Mouse (Mus musculus) megakaryocyte-erythroid progenitor cell, adult 5-6 weeks (primary cell): ENCODE measurements at regions not wholly inside any gene's neighbourhood (a gene's known extent, or its start where the extent isn't known, plus 50 kb on each side); places are given as distances from the start of the nearest gene placed in this dataset.

Source experiments
- ATAC-seq: replicated peaks from 2 replicates; pipeline ENCODE4 v1.8.0; 2016; ENCODE audit warnings: mild to moderate bottlenecking, inconsistent platforms; ENCODE audit not compliant: severe bottlenecking, poor library complexity, low FRiP score, low TSS enrichment

DNA sequence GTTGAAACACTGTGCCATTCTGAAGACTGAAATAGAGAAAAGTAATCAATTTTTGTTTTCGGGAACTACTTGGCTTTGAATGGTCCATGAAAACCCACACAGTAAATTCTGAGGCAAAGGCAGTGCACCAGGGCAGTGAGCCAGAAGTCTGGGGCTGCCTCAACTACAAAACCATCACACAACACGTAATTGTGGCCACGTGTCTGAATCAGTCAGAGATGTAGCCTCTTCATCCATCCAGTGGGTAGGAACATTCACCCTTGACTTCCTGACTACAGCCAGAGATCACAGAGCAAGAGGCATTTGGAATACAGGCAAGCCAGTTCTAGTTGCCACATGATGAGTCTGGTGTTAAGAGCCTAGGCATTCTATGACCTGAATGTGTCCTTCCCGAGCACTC is 432.3 kb downstream of the Gsdmc2 start:
- no peak for ATAC-seq

DNA sequence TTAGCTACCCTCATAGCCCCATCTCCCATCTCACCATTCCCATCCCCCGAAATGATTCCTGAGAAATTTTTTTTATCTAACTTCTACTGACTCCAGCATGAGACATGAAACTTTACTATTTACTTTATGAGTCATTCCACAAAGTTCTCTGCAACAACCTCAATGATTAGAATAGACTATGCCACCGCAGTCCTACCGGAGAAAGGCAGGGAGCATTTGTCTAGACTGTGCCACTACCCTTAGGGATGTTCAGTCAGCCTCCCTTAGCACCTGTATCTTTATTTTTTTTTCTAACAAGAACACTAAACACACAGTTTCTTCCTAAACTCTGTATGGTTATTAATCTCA is 433.2 kb downstream of the Gsdmc2 start:
- no peak for ATAC-seq

DNA sequence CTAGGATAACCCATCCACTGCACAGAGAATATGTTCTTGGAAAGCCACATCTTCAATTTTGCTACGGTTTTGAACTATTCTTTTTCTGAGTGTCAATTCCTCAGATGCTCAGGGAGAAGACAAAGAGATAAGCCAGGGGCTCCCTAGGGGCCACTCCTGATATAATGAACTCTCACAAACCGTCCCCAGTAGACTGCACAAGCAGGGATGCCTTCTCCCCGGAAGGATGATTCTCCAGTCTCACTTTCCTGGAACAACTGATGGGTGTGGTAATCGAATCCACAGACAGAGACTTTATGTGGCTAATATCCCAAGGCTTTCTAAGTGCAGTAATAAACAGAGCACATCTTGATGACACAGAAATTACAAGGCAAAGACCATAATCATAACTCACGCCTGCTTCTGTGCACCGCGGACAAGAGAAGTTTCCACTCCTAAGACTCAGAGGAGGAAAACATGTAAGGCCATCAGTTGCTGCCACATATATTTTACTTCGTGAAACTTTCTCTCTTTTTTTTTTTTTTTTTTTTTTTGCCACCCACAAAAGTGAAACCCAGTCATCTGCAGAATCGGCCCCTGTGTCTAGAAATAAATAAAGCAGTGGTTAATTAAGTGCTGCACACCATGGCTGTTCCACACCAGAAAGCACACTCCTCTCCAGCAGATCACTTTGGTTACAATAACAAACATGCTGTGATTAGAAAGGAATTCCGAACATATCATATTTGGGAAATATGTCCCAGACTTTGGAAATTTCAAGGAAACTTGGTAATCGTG is 433.8 kb downstream of the Gsdmc2 start:
- ATAC-seq: no peak

DNA sequence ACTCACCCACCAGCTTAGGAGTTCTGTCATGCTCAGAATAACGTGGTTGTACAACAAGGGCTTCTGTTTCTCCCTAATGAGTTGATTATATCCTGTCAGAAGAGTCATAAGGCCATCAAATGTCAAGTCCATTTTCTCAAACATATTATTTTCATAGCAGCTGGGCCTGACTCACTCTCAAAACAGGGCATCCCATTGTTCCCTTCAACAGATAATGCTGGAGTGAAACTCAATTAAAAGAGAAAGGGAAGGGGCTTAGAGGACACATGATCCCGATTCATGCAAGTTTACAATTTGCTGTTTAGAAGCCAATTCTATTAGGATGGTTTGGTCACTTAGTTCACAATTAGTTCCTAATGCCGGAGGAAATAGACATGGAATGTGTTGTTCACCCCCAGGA is 444.5 kb downstream of the Gsdmc2 start:
- ATAC-seq: no peak

DNA sequence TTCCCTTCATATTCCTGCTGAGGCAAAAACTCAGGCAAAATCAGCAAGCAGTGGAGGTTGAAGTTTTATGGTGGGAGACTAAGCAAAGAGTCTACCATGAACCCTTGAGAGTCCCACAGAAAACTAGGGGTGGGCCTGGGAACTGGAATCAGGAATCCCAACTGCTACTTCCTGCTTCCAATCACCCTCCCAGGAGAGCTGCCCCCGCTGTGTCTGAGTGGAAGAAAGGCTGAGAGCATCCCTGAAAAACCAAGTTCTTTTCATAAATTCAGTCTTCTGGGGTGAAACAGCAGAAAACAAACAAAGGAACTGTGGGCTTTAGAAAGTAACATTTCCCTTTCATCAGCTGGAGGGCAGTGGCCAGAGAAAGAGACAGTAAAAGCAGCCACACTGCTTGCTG is 445.0 kb downstream of the Gsdmc2 start:
- ATAC-seq: no peak

DNA sequence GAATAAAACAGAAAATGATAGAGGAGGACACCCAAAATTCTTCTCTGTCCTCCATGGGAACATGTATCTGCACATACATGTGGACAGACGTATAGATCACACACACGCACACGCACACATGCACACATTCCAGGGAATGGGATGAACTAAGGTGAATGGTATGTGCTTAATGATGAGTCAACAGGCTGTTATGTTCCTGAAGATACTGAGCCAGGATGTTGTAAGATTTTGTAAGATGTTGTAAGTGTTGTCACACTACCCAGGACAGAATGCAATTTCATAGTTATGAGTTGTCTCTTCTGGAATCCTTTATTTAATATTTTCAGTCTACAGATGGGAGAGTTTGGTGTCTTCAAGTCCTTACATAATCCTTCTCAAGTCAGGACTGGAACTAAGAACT is 447.5 kb downstream of the Gsdmc2 start:
- no peak for ATAC-seq

DNA sequence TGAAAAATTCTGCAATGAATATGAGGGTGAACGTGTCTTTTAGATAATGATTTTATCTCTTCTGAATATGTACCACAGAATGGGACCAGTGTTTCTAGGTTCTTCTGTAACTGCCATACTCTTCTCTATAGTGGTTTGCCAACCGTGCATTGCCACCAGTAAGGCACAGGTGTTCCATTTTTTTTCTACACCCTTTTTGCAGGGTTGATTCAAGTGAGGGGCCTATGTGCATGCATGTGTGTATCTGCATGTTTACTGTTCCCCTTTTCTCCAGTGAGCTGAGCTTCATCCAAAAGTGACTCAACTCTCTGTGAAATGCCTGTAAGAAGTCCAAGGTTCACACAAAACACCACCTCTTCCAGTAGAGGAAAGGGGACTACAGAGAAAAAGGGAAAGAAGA is 467.7 kb downstream of the Gsdmc2 start:
- ATAC-seq: no peak

DNA sequence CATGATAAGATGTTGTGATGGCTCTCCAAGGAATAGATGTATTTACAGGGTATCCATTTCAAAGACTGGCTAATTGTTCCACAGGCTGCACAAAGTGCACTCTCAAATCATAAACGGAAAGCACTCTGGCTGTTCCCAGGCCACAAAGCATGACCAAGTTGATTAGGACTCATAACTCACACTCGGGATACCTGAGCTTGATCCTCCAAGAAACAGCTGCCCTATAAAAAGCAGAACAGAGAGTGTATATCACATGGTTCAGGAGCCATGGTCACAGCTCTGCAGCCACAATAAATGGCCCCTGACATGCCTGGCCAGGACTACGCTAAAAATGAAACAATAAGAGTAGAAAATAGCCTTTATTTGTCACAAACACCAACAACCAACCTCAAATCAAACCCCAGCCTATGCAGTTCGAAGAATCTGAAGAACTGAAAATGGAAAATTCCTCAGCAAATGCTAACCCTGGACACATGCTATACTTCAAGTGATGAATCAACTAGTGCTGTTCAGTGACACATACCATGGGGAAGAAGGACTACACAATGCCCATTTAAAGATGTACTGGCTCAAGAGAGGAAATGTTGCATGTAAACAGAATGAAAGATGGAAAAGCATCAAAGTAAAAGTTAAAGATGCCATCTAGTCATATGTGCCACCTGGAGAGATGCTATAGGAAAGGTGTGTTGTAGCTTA is 473.5 kb downstream of the Gsdmc2 start:
- no peak for ATAC-seq

DNA sequence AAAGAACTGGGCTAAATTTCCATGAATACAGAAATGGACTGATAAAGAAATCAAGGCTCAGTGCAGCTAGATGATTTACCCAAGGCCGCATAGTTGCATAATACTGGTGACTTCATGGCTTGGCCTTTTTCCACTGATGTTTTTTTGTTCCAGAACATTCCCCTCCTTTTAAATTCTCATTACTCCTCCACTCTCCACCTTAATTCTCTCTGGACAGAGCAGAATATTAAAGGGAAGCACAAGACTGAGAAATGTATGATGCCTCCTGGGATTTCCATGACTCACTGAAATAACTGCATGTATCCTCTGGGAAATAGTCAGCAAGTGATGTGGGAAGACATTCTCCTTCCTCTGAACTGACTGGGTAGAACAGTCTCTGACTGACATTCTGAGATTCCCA is 480.5 kb downstream of the Gsdmc2 start:
- ATAC-seq: no peak

DNA sequence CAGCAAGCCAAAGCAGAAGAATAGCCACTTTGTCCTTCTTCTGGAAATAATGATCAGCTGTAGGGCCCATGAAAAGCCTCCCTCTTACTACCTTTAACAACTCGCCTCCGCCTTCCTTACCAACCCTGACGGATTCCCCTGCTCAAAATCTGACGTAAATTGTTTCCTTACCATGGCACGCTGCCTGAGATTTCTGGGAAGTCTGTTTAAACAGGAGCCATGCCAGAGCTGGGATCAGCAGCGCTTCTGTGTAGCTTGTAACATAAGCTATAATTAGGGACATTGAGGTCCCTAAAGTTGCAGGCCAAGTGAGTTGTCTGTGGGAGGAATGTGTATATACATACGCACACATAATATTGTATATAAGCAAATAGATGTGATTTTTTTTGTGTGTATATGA is 484.6 kb downstream of the Gsdmc2 start:
- ATAC-seq: no peak

DNA sequence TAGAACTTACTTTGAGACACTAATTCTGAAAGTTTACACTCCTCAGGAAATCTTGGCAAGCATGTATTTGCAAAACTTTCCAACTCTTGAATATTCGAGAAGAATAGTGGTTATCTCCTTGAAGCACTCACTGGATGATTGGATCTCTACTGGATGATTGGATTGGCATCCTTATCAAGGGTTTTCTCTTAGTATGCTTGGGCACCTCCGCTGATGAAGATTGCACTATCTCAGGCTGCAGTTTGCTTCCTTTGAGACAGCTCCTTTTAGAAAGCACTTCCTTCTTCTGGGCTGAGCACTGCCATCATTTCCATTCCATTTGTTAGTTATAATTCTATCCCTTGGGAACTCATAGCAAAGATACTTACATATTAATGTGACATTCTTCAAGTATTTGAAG is 503.2 kb downstream of the Gsdmc2 start:
- ATAC-seq: no peak

DNA sequence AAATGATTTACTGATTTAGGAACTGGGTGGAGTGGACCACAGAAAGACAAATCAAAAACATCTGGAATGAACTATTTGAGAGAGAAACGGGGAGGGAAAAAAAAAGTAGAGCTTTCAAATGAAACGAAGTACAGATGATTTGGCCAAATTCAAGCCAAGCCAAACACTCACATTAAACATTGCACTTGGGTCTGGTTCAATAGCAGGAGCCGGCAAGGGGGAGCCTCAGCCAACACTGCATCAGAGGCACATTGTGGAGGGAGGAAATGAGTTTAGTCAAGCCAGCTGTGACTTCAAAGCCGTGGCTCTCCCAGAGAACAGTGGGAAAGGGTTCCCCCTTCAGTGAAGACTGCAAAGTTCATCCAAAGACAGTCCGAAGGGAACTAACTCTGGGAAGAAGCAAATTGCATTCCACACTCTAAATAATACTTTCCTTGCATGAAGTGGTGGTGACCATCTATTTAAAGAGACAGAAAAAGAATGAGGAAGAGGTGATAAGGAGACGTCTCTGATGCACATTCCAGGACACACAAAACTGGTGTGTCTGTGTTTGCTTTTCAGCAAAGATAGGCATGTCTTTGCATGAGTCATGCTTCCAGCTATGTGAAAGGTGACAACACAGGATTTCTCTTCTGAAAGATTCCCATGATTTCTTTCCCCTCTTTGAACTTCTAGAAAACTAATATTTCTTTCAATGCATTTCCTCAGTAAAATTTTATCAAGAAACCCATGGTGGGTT is 504.5 kb downstream of the Gsdmc2 start:
- ATAC-seq: no peak

DNA sequence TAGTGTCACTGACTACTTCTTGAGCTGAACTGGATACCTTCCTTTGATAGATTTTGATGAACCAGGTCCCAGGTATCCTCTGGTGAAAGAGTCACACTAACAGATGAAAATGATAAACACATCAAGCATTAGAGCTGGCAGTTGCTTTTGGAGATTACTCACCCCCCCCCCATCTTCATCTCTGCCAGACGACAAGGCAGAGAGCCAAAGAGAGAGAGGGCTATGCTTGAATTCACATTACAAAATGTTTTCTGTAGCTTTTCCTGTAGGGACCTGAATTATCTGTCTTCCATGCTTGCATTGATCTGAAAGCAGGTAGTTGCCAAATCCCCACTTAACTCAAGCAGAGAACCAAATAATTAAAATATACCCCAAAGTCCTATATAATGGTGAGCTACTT is 525.3 kb downstream of the Gsdmc2 start:
- no peak for ATAC-seq

DNA sequence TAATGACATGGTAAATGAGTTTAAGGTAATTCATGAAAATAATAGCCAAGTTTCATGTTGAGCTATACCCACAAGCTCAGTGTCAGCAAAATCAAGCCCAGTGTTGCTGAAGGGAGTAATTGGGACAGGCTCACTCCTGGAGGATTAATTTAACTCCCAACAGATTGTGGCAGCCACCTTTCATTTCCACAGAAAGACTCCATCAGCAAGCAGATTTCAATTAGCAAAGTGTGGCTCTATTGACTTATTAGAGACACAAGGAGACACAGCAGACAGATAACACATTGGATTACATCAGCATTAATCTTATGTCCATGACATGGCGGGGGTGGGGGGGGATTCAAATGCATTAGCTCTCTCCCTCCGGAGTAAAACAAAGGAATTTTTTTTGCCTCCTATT is 534.6 kb downstream of the Gsdmc2 start:
- ATAC-seq: no peak

DNA sequence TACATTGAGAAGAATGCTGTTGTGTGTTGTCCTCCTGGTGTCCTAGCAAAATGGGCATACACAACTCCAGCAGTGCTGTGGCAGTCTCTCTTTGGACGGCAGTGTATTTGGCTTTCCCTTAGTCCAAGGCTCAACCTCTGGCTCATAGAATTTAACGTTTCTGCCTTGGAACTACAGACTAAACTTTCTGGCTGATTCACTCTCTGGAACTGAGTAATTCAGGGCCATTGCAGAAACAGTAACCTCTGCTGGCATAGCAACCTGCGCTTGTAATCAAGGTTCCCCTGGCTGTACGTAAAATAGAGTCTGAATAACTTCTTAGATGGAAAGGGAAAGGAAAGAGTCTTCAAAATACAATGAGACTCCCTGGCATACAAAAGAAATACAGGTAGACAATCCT is 545.7 kb downstream of the Gsdmc2 start:
- no peak for ATAC-seq

DNA sequence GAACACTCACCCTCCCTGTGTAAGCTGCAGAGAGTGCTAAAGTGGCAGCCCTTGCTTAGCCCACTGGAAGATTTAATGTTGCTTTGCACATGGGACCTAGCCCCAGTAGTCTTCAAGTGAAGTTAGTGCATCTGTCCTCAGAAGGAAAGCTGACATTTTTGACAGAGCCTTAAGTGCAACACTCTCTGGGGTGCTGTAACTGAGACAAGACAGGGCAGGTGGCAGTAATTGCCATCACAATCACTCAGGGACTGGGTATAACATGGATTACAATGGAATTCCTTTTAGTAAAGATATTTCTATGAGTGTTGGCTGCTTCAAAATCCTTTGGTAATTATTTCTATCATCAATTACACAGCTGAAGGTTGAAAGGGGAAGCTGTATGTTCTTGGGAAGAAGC is 556.4 kb downstream of the Gsdmc2 start:
- no peak for ATAC-seq

DNA sequence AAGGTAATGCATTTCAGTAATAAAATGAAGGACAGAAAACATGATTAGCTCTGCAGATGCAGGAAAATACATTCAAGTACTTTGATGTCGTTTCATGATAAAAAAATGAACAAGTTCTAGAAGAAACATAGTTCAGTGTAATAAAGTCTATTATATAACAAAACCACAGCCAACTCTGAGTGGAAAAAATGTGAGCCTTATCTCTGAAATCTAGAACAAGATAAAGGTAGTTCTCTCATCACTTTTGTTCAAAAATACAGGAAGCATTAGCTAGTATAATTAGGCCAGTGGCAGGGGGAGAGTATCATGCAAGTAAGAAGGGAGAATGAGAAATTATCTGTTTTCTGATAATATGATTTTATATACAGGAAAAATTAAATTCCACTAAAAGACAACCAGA is 559.0 kb downstream of the Gsdmc2 start:
- ATAC-seq: no peak

DNA sequence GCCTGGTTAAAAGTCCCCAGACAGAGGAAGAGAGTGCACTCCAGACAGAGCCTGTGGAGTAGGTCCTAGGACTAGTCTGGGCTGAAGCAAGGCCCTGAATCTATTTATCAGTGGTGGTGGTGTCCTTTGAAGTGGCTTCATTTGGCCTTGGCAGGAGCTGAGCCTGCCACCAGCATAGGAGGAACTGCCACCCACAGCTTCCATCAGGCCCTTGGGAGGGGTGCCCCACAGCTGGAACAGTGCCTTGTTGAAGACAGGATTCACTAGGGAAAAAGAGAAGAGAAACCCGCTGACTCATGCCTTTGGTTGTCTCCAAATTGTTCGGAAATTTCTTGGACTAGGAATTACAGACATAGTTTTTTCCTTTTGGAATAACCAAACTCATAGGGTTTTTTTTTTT is 574.6 kb downstream of the Gsdmc2 start:
- ATAC-seq: no peak

DNA sequence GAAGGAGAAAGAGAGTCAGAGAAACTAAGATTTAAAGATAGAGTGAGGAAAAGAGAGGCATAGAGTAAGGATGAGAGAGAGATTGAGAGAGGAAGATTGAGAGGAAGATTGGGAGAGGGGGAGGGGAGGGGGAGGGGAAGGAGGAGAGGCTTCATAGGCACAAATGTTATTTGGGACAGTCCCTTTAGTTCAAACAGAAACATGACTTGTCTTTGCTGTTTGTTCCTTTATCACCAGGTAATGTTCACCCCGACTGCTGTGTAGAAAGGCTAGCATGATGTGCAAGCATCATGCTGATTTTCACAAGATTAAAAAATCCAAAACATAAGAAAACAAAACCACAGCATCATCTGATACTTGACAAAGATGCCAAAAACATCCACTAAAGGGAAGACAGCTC is 579.1 kb downstream of the Gsdmc2 start:
- no peak for ATAC-seq

DNA sequence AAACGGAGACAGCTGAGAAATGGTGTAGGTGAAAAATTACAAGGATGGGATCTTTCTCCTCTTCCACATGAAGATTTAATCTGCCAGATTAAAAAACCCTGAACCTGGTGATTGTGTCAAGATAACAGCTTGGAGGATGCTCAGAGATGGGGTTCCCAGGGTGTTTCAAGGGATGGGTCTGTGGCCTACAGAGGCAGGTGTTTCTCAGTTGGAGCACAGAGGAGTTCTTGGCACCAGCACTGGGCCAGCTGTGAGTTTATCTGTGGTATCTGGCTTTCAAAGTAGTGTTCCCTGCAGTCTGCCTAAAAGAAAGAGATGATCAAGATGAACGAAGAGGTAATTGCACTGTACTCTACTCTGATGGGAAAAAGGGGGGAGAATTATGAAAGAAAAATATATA is 589.2 kb downstream of the Gsdmc2 start:
- no peak for ATAC-seq

DNA sequence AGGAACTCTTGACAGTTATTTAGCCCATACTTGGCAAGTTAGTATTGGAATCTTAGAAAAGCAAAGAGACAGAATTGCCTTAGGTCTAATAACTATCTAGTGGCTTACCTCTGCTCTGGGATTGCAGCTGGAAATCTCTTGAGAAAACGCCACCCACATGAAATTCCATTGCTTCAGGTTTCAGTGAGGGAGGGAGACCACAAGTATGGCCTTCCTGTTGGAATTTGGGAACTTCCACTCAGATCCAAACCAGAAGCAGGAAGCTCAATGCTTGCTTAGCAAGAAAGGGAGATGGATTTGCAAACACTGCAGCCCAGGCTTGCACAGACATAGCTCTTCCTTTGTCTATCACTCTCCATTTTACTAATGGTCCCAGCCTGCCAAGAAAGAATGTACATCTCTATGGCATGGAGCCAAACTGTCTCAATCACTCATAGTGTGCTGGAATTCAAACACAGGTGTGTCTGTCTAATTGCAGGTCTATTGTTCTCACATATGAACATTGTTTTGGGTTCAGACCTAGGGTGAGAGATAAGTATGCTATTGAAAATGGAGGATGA is 592.1 kb downstream of the Gsdmc2 start:
- ATAC-seq: no peak
